Mouse (Mus musculus) kidney, embryonic 15.5 days (tissue): Measurements from ENCODE around the gene Fhl3. TPM values are rescaled to one million over a fixed set of nuclear protein-coding genes. Genes with fewer than 3 reads are reported as not detected.

ENCODE experiments used
- ATAC-seq: fragments of 200-750 bp; cut with Nextera tagmentation; replicated peaks from 2 replicates; pipeline ENCODE4 v1.8.0; 2017; ENCODE audit warnings: moderate TSS enrichment; ENCODE audit not compliant: low FRiP score
- H3K27ac ChIP-seq: fragments of 300-500 bp; sonication (generic); 2 replicates; pipeline ENCODE4 v1.5.1; 2015; ENCODE audit warnings: mild to moderate bottlenecking, inconsistent platforms
- H3K27me3 ChIP-seq: fragments of 300-500 bp; sonication (generic); 2 replicates; pipeline ENCODE4 v1.6.1; 2015; ENCODE audit warnings: inconsistent platforms
- H3K36me3 ChIP-seq: fragments of 300-500 bp; sonication (generic); 2 replicates; pipeline ENCODE4 v1.6.1; 2015; ENCODE audit warnings: inconsistent platforms
- H3K4me1 ChIP-seq: fragments of 300-500 bp; sonication (generic); 2 replicates; pipeline ENCODE4 v1.6.1; 2015; ENCODE audit warnings: inconsistent platforms
- H3K4me2 ChIP-seq: fragments of 300-500 bp; sonication (generic); 2 replicates; pipeline ENCODE4 v1.6.1; 2015; ENCODE audit warnings: moderate library complexity, mild to moderate bottlenecking, inconsistent platforms
- H3K4me3 ChIP-seq: fragments of 300-500 bp; sonication (generic); replicated peaks from 2 replicates; pipeline ENCODE4 v1.5.1; 2015; ENCODE audit warnings: mild to moderate bottlenecking, inconsistent platforms
- H3K9ac ChIP-seq: fragments of 300-500 bp; sonication (generic); 2 replicates; pipeline ENCODE4 v1.6.1; 2015; ENCODE audit warnings: mild to moderate bottlenecking, inconsistent platforms
- H3K9me3 ChIP-seq: fragments of 300-500 bp; sonication (generic); replicated peaks from 2 replicates; pipeline ENCODE4 v1.6.1; 2016; ENCODE audit warnings: inconsistent platforms
- WGBS: fragments of 180-500 bp; shearing (Covaris S2); methylation state at CpG from one replicate; pipeline ENCODE4 v1.1.7; 2015; ENCODE audit warnings: mixed read lengths; 5-methylcytosine and 5-hydroxymethylcytosine counted together
- polyA plus RNA-seq: library from polyadenylated mRNA; unstranded; fragments of >200 nt; fragmentation: Nextera tagmentation; extraction: Ambion mirVana; gene quantifications from 2 replicates; pipeline ENCODE4 v1.2.1, GENCODE M21; 2015

Fhl3 gene
- polyA plus RNA-seq, 1 experiment from 2014 or later = 12.4 TPM

- Histone ChIP-seq H3K4me3 (no peak overlapping the region), H3K27me3 (peaks cover 94% of the 10 kb centered on the region), H3K27ac (no peak overlapping the region), H3K36me3 (no peaks in the 10 kb centered on the region), H3K4me2 (no peak overlapping the region), H3K4me1 (peaks cover 12% of the 10 kb centered on the region), H3K9me3 (no peaks in the 10 kb centered on the region), H3K9ac (no peak overlapping the region)
- WGBS = 26% methylated on average over 14 of the region's 14 CpGs
- 0 out of 2 replicates have a peak, but pooled peaks have one; percentile 17 for ATAC-seq
Observed at GRCm38 (mm10) chr4:124667476-124668033, 32.9 kb upstream of the Fhl3 start.

- Histone ChIP-seq H3K4me1 (peaks cover 17% of the 10 kb centered on the region), H3K9ac (no peak overlapping the region), H3K27me3 (peaks cover 94% of the 10 kb centered on the region), H3K4me2 (no peak overlapping the region), H3K9me3 (no peaks in the 10 kb centered on the region), H3K27ac (no peak overlapping the region), H3K4me3 (no peak overlapping the region), H3K36me3 (no peaks in the 10 kb centered on the region)
- 24% methylated on average over 8 of the region's 8 CpGs for WGBS
- 0 out of 2 replicates have a peak, but pooled peaks have one; percentile 3 for ATAC-seq
Observed at GRCm38 (mm10) chr4:124668078-124668477, 32.4 kb upstream of the Fhl3 start.

GRCm38 (mm10) chr4:124670232-124670631 is 30.3 kb upstream of the Fhl3 start:
- Histone ChIP-seq H3K4me3 (no peak overlapping the region), H3K4me1 (peaks cover 20% of the 10 kb centered on the region), H3K27ac (no peak overlapping the region), H3K27me3 (peaks cover 83% of the 10 kb centered on the region), H3K36me3 (no peaks in the 10 kb centered on the region), H3K9me3 (no peaks in the 10 kb centered on the region), H3K9ac (no peak overlapping the region), H3K4me2 (no peak overlapping the region)
- no peak for ATAC-seq
- 75% methylated on average over 8 of the region's 8 CpGs for WGBS

GRCm38 (mm10) chr4:124671583-124671982 is 28.9 kb upstream of the Fhl3 start:
- Histone ChIP-seq H3K27ac (no peak overlapping the region), H3K36me3 (peaks cover 8% of the 10 kb centered on the region), H3K27me3 (peaks cover 70% of the 10 kb centered on the region), H3K9ac (no peak overlapping the region), H3K9me3 (no peaks in the 10 kb centered on the region), H3K4me2 (no peak overlapping the region), H3K4me1 (peaks cover 20% of the 10 kb centered on the region), H3K4me3 (no peak overlapping the region)
- no peak for ATAC-seq
- WGBS = 15% methylated on average over 7 of the region's 7 CpGs

GRCm38 (mm10) chr4:124672347-124673320 is 27.9 kb upstream of the Fhl3 start:
- no peak for ATAC-seq
- Histone ChIP-seq H3K9me3 (no peaks in the 10 kb centered on the region), H3K27me3 (peaks cover 59% of the 10 kb centered on the region), H3K27ac (no peak overlapping the region), H3K4me2 (peak overlapping the region; percentile 48), H3K9ac (0 out of 2 replicates have a peak overlapping the region, but pooled peaks have one; percentile 8), H3K36me3 (peaks cover 19% of the 10 kb centered on the region), H3K4me1 (peaks cover 20% of the 10 kb centered on the region), H3K4me3 (peak overlapping the region; percentile 17)
- 2% methylated on average over 30 of the region's 31 CpGs for WGBS

- no peak; the same call in 1 of the 2 replicates for ATAC-seq
- Histone ChIP-seq H3K9me3 (no peaks in the 10 kb centered on the region), H3K27ac (no peak overlapping the region), H3K4me3 (no peak overlapping the region), H3K27me3 (peaks cover 43% of the 10 kb centered on the region), H3K9ac (no peak overlapping the region), H3K4me1 (peaks cover 20% of the 10 kb centered on the region), H3K4me2 (no peak overlapping the region), H3K36me3 (peaks cover 35% of the 10 kb centered on the region)
- 71% methylated on average over 17 of the region's 17 CpGs for WGBS
Observed at GRCm38 (mm10) chr4:124674334-124675032, 26.0 kb upstream of the Fhl3 start.

GRCm38 (mm10) chr4:124675037-124675436 is 25.5 kb upstream of the Fhl3 start:
- H3K4me3 ChIP-seq = no peak overlapping the region
- no peaks in the 10 kb centered on the region for H3K9me3 ChIP-seq
- H3K4me2 ChIP-seq = no peak overlapping the region
- WGBS = 5% methylated on average over 4 of the region's 4 CpGs
- H3K9ac ChIP-seq = no peak overlapping the region
- H3K27ac ChIP-seq = no peak overlapping the region
- ATAC-seq = no peak
- peaks cover 20% of the 10 kb centered on the region for H3K4me1 ChIP-seq
- H3K27me3 ChIP-seq = peaks cover 41% of the 10 kb centered on the region
- H3K36me3 ChIP-seq = peaks cover 41% of the 10 kb centered on the region

- 85% methylated on average over 6 of the region's 6 CpGs for WGBS
- ATAC-seq = no peak
- Histone ChIP-seq H3K4me3 (no peak overlapping the region), H3K4me1 (peaks cover 20% of the 10 kb centered on the region), H3K27me3 (peaks cover 32% of the 10 kb centered on the region), H3K27ac (no peak overlapping the region), H3K36me3 (peaks cover 50% of the 10 kb centered on the region), H3K9me3 (no peaks in the 10 kb centered on the region), H3K4me2 (no peak overlapping the region), H3K9ac (no peak overlapping the region)
Observed at GRCm38 (mm10) chr4:124675958-124676357, 24.5 kb upstream of the Fhl3 start.

- WGBS = 58% methylated on average over 7 of the region's 7 CpGs
- Histone ChIP-seq H3K27ac (no peak overlapping the region), H3K36me3 (peaks cover 92% of the 10 kb centered on the region), H3K9me3 (no peaks in the 10 kb centered on the region), H3K27me3 (no peaks in the 10 kb centered on the region), H3K4me2 (no peak overlapping the region), H3K9ac (no peak overlapping the region), H3K4me1 (no peaks in the 10 kb centered on the region), H3K4me3 (no peak overlapping the region)
- ATAC-seq = no peak
Observed at GRCm38 (mm10) chr4:124682270-124682669, 18.2 kb upstream of the Fhl3 start.

GRCm38 (mm10) chr4:124683474-124683873 is 17.0 kb upstream of the Fhl3 start:
- H3K4me1 ChIP-seq = no peaks in the 10 kb centered on the region
- H3K27me3 ChIP-seq = no peaks in the 10 kb centered on the region
- 89% methylated on average over 4 of the region's 4 CpGs for WGBS
- H3K27ac ChIP-seq = no peak overlapping the region
- ATAC-seq = no peak
- no peak overlapping the region for H3K4me3 ChIP-seq
- peaks cover 90% of the 10 kb centered on the region for H3K36me3 ChIP-seq
- no peaks in the 10 kb centered on the region for H3K9me3 ChIP-seq
- H3K4me2 ChIP-seq = no peak overlapping the region
- no peak overlapping the region for H3K9ac ChIP-seq

- H3K9ac ChIP-seq = no peak overlapping the region
- ATAC-seq = no peak
- 0 out of 2 replicates have a peak, but pooled peaks cover 3% of the 10 kb centered on the region for H3K4me1 ChIP-seq
- WGBS = 42% methylated on average over 4 of the region's 4 CpGs
- H3K9me3 ChIP-seq = no peaks in the 10 kb centered on the region
- no peak overlapping the region for H3K4me3 ChIP-seq
- no peak overlapping the region for H3K27ac ChIP-seq
- no peaks in the 10 kb centered on the region for H3K27me3 ChIP-seq
- H3K4me2 ChIP-seq = no peak overlapping the region
- H3K36me3 ChIP-seq = peaks cover 75% of the 10 kb centered on the region
Observed at GRCm38 (mm10) chr4:124685004-124685403, 15.5 kb upstream of the Fhl3 start.

GRCm38 (mm10) chr4:124685453-124685852 is 15.0 kb upstream of the Fhl3 start:
- Histone ChIP-seq H3K4me3 (no peak overlapping the region), H3K4me1 (0 out of 2 replicates have a peak, but pooled peaks cover 3% of the 10 kb centered on the region), H3K9ac (no peak overlapping the region), H3K36me3 (peaks cover 70% of the 10 kb centered on the region), H3K27ac (no peak overlapping the region), H3K9me3 (no peaks in the 10 kb centered on the region), H3K4me2 (no peak overlapping the region), H3K27me3 (no peaks in the 10 kb centered on the region)
- 50% methylated on average over 8 of the region's 8 CpGs for WGBS
- no peak for ATAC-seq
